Mouse (Mus musculus) thymus, adult 2 months (tissue): ENCODE data around the gene Pld6.

Source experiments
- CTCF ChIP-seq: fragments of 200-500 bp; IDR thresholded peaks from 2 replicates; pipeline ENCODE4 v1.5.1; 2012; ENCODE audit warnings: mild to moderate bottlenecking, control low read depth, low read length, moderate library complexity, borderline replicate concordance; ENCODE audit not compliant: control insufficient read depth, poor library complexity, insufficient read depth; ENCODE audit errors: extremely low read depth
- POLR2A ChIP-seq: fragments of 200-500 bp; IDR thresholded peaks from 2 replicates; pipeline ENCODE4 v1.6.1; 2012; ENCODE audit warnings: mild to moderate bottlenecking, low read length, control low read depth, moderate library complexity; ENCODE audit not compliant: control insufficient read depth, poor library complexity, insufficient read depth; ENCODE audit errors: extremely low read depth

DNA sequence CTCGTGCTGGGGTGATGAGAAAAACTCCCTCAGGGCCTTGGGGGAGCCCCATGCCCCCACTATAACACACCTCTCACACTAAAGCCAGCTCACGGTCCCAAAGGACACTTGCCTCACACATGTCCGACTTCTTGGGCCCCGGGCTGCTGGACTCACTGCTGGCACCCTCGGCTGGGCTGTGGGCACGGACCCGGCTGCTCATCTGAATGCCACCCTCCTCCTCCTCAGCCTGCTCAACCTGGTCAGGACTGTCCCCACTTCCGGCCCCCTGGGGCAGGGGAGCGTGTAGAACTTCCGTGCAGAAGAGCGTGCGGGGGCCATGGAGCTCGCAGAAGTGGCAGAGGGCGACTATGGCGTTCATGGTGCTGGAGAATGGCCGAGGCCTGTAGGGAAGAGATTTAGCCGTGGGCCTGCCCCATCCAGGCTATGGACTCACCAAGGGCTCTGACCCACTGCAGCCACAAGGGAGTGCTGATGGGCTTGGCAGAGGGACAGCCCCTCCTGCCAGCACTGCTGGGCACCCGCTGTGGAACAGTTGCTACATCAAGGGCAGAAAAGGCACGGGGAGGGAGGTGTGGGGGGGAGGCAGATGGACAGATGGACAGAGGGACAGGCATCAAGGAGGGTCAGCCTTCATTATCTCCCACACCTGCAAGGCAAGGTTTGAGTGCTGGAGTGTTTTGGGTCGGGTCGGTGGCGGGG, 17.1 kb upstream of the Pld6 start:
- TF ChIP-seq CTCF: no peak
- TF ChIP-seq POLR2A: no peak
